Mouse (Mus musculus): ENCODE results near the gene Fgfr4. TPM values are rescaled to one million over a fixed set of nuclear protein-coding genes. Genes with fewer than 3 reads are reported as not detected.
"Not testable (repeated sequence)": the region's sequence is repeated elsewhere in the genome, so short reads cannot be mapped to it uniquely, and the experiment has no call there.

Gene Fgfr4
- total RNA-seq, 2 experiments from 2014 or later, result 6.6 to 6.7 TPM

GRCm38 (mm10) chr13:55168958-55169369, 16.5 kb downstream of the Fgfr4 start:
- intact Hi-C loops (cut with DNase I; ENCODE audit: low total_unique reads), result no loop called here
- peak; percentile 85 for DNase-seq

GRCm38 (mm10) chr13:55171517-55172335, 19.3 kb downstream of the Fgfr4 start:
- DNase-seq, result peak; percentile 79
- intact Hi-C loops (cut with DNase I; ENCODE audit: low total_unique reads), result loop anchor here (10.0 kb wide), 1 partner anchor 377 kb away; no protein-coding TSS in a partner anchor

- DNase-seq, result no peak
These were observed 19.9 kb downstream of the Fgfr4 start for GRCm38 (mm10) chr13:55172336-55172770.

GRCm38 (mm10) chr13:55174347-55174746, 21.9 kb downstream of the Fgfr4 start:
- no peak for DNase-seq
- intact Hi-C loops (cut with DNase I; ENCODE audit: low total_unique reads), result loop anchor here (10.0 kb wide), 1 partner anchor 380 kb away; no protein-coding TSS in a partner anchor

More at GRCm38 (mm10) chr13:55172336-55172770, 19.9 kb downstream of the Fgfr4 start:
- intact Hi-C loops (cut with DNase I; ENCODE audit: low total_unique reads), result loop anchor here (10.0 kb wide), 1 partner anchor 378 kb away; no protein-coding TSS in a partner anchor

- no peak for DNase-seq
- intact Hi-C loops (cut with DNase I; ENCODE audit: low total_unique reads), result loop anchor here (5.0 to 10.0 kb wide), 2 partner anchors 39 to 381 kb away; no protein-coding TSS in a partner anchor
These were observed 23.8 kb downstream of the Fgfr4 start for GRCm38 (mm10) chr13:55176265-55176664.

GRCm38 (mm10) chr13:55177903-55178496, 25.6 kb downstream of the Fgfr4 start:
- intact Hi-C loops (cut with DNase I; ENCODE audit: low total_unique reads), result loop anchor here (5.0 to 10.0 kb wide), 2 partner anchors 41 to 383 kb away; no protein-coding TSS in a partner anchor
- peak; percentile 68 for DNase-seq

GRCm38 (mm10) chr13:55178556-55178955, 26.1 kb downstream of the Fgfr4 start:
- intact Hi-C loops (cut with DNase I; ENCODE audit: low total_unique reads), result loop anchor here (5.0 to 10.0 kb wide), 2 partner anchors 41 to 384 kb away; no protein-coding TSS in a partner anchor
- peak; percentile 44 for DNase-seq

GRCm38 (mm10) chr13:55179591-55179990, 27.2 kb downstream of the Fgfr4 start:
- DNase-seq, result no peak
- intact Hi-C loops (cut with DNase I; ENCODE audit: low total_unique reads), result loop anchor here (5.0 to 10.0 kb wide), 2 partner anchors 42 to 385 kb away; no protein-coding TSS in a partner anchor

GRCm38 (mm10) chr13:55181786-55182172, 29.3 kb downstream of the Fgfr4 start:
- DNase-seq, result no peak
- intact Hi-C loops (cut with DNase I; ENCODE audit: low total_unique reads), result no loop called here

GRCm38 (mm10) chr13:55182173-55182894, 29.9 kb downstream of the Fgfr4 start:
- DNase-seq, result peak; percentile 69
- intact Hi-C loops (cut with DNase I; ENCODE audit: low total_unique reads), result no loop called here

GRCm38 (mm10) chr13:55183382-55183781, 30.9 kb downstream of the Fgfr4 start:
- intact Hi-C loops (cut with DNase I; ENCODE audit: low total_unique reads), result no loop called here
- DNase-seq, result no peak

- DNase-seq; intact Hi-C loops (cut with DNase I; ENCODE audit: low total_unique reads): not testable (repeated sequence)
These were observed 34.6 kb downstream of the Fgfr4 start for GRCm38 (mm10) chr13:55187062-55187461.

- DNase-seq, result peak; percentile 19
- intact Hi-C loops (cut with DNase I; ENCODE audit: low total_unique reads), result no loop called here
These were observed 37.2 kb downstream of the Fgfr4 start for GRCm38 (mm10) chr13:55189531-55190107.

- intact Hi-C loops (cut with DNase I; ENCODE audit: low total_unique reads), result no loop called here
These were observed 37.9 kb downstream of the Fgfr4 start for GRCm38 (mm10) chr13:55190121-55190868.

GRCm38 (mm10) chr13:55191535-55191934, 39.1 kb downstream of the Fgfr4 start:
- DNase-seq, result no peak
- intact Hi-C loops (cut with DNase I; ENCODE audit: low total_unique reads), result no loop called here

More at GRCm38 (mm10) chr13:55190121-55190868, 37.9 kb downstream of the Fgfr4 start:
- DNase-seq, result peak; percentile 97

- intact Hi-C loops (cut with DNase I; ENCODE audit: low total_unique reads); DNase-seq: not testable (repeated sequence)
These were observed 50.3 kb downstream of the Fgfr4 start for GRCm38 (mm10) chr13:55202758-55203157.

- intact Hi-C loops (cut with DNase I; ENCODE audit: low total_unique reads), result no loop called here
- no peak for DNase-seq
These were observed 51.3 kb downstream of the Fgfr4 start for GRCm38 (mm10) chr13:55203740-55204139.

GRCm38 (mm10) chr13:55204667-55205389, 52.4 kb downstream of the Fgfr4 start:
- no peak for DNase-seq
- intact Hi-C loops (cut with DNase I; ENCODE audit: low total_unique reads), result no loop called here
